10 mouse cellular contexts compared by ENCODE assay signal in genomic region chr4:149031507-149031906, GRCm38 (mm10).
DNase-seq lines count a peak whose midpoint lies in the region; ATAC-seq and TF ChIP-seq lines count a peak whose summit lies in the region.
"Had no signal": no experiment of that assay in that cellular context is flagged by ENCODE, and none has a peak within 500 bp of the region (broad histone marks: within the 10 kb centered on the region; RNA-seq: fewer than 3 reads in every experiment).

No protein-coding gene starts in this region.

- ATAC-seq in hindbrain, embryonic 13.5 days (ENCODE audit: low FRiP score): 0 out of 2 replicates have a peak, but pooled peaks have one; percentile 33
- no peak; the same call in 1 of the 2 replicates for ATAC-seq in hindbrain, embryonic 16.5 days
- ATAC-seq in intestine, postnatal 0 days: peak; percentile 43; the same call in 1 of the 2 replicates

- H3K36me3 ChIP-seq in hindbrain, embryonic 13.5 days: no peaks in the 10 kb centered on the region
- H3K36me3 ChIP-seq in hindbrain, embryonic 16.5 days (ENCODE audit: control insufficient read depth, insufficient read depth, low read length): no peaks in the 10 kb centered on the region
- H3K36me3 ChIP-seq in intestine, postnatal 0 days (ENCODE audit: control insufficient read depth, insufficient read depth): no peaks in the 10 kb centered on the region; the same call in 1 of the 2 replicates

- WGBS in hindbrain, embryonic 13.5 days: 71% methylated on average over 4 of the region's 4 CpGs
- WGBS in hindbrain, embryonic 16.5 days: 70% methylated on average over 4 of the region's 4 CpGs
- 80% methylated on average over 4 of the region's 4 CpGs for WGBS in intestine, postnatal 0 days

- H3K4me3 ChIP-seq in hindbrain, embryonic 13.5 days: no peak overlapping the region
- H3K4me3 ChIP-seq in hindbrain, embryonic 16.5 days (ENCODE audit: low read length): no peak overlapping the region
- no peak overlapping the region for H3K4me3 ChIP-seq in intestine, postnatal 0 days (ENCODE audit: low read depth, low read length)

- H3K4me2 ChIP-seq in hindbrain, embryonic 13.5 days: no peak overlapping the region
- H3K4me2 ChIP-seq in hindbrain, embryonic 16.5 days (ENCODE audit: low read length): no peak overlapping the region
- no peak overlapping the region for H3K4me2 ChIP-seq in intestine, postnatal 0 days (replicated peaks; ENCODE audit: low read depth)

- no peak overlapping the region for H3K9ac ChIP-seq in hindbrain, embryonic 13.5 days
- no peak overlapping the region for H3K9ac ChIP-seq in hindbrain, embryonic 16.5 days (ENCODE audit: low read depth, low read length)
- no peak overlapping the region for H3K9ac ChIP-seq in intestine, postnatal 0 days (ENCODE audit: low read depth, low read length)

- DNase-seq in 416B (ENCODE audit: low read depth) (peak; percentile 46), NIH3T3 (ENCODE audit: low read depth) (peak; percentile 10)
- no peak for DNase-seq in c-Kit-positive CD71-positive TER-119-positive erythroid progenitor cells, embryonic 14.5 days (ENCODE audit: low spot score)
- no peak for DNase-seq in cerebellum, adult 9-11 months
- DNase-seq: gastrocnemius, postnatal 25 days; heart, postnatal 4 days; thymus, postnatal 4 days had no signal

- TF ChIP-seq CTCF in intestine, postnatal 0 days (IDR thresholded peaks at IDR 0.05; ENCODE audit: low read depth): peak; percentile 71

- no peak overlapping the region for H3K27ac ChIP-seq in hindbrain, embryonic 13.5 days
- no peak overlapping the region for H3K27ac ChIP-seq in hindbrain, embryonic 16.5 days (ENCODE audit: low read depth, low read length)
- H3K27ac ChIP-seq in intestine, postnatal 0 days (ENCODE audit: low read depth, low read length): no peak overlapping the region

- no peaks in the 10 kb centered on the region for H3K9me3 ChIP-seq in hindbrain, embryonic 13.5 days
- no peaks in the 10 kb centered on the region for H3K9me3 ChIP-seq in hindbrain, embryonic 16.5 days (ENCODE audit: control insufficient read depth, low read length)
- H3K9me3 ChIP-seq in intestine, postnatal 0 days (ENCODE audit: control insufficient read depth): no peaks in the 10 kb centered on the region

- peaks cover 30% of the 10 kb centered on the region for H3K4me1 ChIP-seq in hindbrain, embryonic 13.5 days (replicated peaks)
- H3K4me1 ChIP-seq in hindbrain, embryonic 16.5 days (ENCODE audit: control insufficient read depth, insufficient read depth, low read depth, low read length): peaks cover 8% of the 10 kb centered on the region
- no peaks in the 10 kb centered on the region for H3K4me1 ChIP-seq in intestine, postnatal 0 days (replicated peaks; ENCODE audit: control insufficient read depth, insufficient read depth, low read length)

- H3K27me3 ChIP-seq in hindbrain, embryonic 13.5 days: no peaks in the 10 kb centered on the region
- no peaks in the 10 kb centered on the region for H3K27me3 ChIP-seq in hindbrain, embryonic 16.5 days (replicated peaks; ENCODE audit: control insufficient read depth, insufficient read depth, low read length)
- H3K27me3 ChIP-seq in intestine, postnatal 0 days (replicated peaks; ENCODE audit: control insufficient read depth, insufficient read depth, low read length): no peaks in the 10 kb centered on the region

Comparison
In these comparisons a context has a peak if more than half of its experiments do, and no peak if none do; other contexts are left out.
1. DNase-seq: peak in 416B (single experiment) and NIH3T3 (single experiment); none in c-Kit-positive CD71-positive TER-119-positive erythroid progenitor cells, embryonic 14.5 days (single experiment) and cerebellum, adult 9-11 months (single experiment).